Mouse (Mus musculus) liver, postnatal 0 days (tissue): ENCODE measurements at regions not wholly inside any gene's neighbourhood (a gene's known extent, or its start where the extent isn't known, plus 50 kb on each side); places are given as distances from the start of the nearest gene placed in this dataset.

Experiments used
- CTCF ChIP-seq: sonication (generic); IDR thresholded peaks from 2 replicates; pipeline ENCODE4 v1.5.1; 2016; ENCODE audit warnings: antibody characterized with exemption, low read depth
- EP300 ChIP-seq: IDR thresholded peaks from 2 replicates; pipeline ENCODE4 v1.6.1; 2016; ENCODE audit warnings: antibody characterized with exemption, low read depth, mild to moderate bottlenecking

DNA sequence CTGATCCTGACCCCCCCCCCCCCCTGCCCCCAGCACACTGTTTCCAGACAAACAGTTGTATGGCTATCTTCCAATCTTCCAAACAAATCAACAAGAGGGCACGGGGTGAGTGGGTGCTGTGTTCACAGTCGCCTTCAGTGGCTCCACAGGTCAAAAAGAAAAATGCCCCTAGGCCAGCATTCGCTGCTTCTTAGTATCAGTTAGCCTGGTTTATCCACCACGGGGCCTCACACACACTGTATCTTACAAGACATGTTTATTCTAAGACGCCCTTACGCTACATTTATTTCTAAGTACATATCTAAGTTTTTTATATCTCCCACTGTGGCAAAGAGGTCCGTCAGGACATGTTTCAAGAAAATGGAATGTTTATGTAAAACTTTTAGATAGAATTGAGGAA lies 177.4 kb upstream of the Satb2 start:
- TF ChIP-seq EP300 (no peak), CTCF (no peak)
